Mouse (Mus musculus) midbrain, embryonic 12.5 days (tissue): ENCODE data around the gene Tbk1. TPM values are rescaled to one million over a fixed set of nuclear protein-coding genes. Genes with fewer than 3 reads are reported as not detected.
A peak's percentile ranks its signal among the peaks of the same experiment; 100 is the strongest.

Source experiments
- ATAC-seq: fragments of 200-750 bp; cut with Nextera tagmentation; 2 replicates; pipeline ENCODE4 v1.8.0; 2017; ENCODE audit warnings: low read depth, moderate TSS enrichment, moderate library complexity; ENCODE audit not compliant: low FRiP score
- H3K27ac ChIP-seq: fragments of 300-500 bp; sonication (generic); replicated peaks from 2 replicates; pipeline ENCODE4 v1.5.1; 2016; ENCODE audit warnings: mild to moderate bottlenecking
- H3K27me3 ChIP-seq: fragments of 300-500 bp; sonication (generic); 2 replicates; pipeline ENCODE4 v1.6.1; 2016; ENCODE audit warnings: mild to moderate bottlenecking
- H3K36me3 ChIP-seq: fragments of 300-500 bp; sonication (generic); 2 replicates; pipeline ENCODE4 v1.6.1; 2016
- H3K4me1 ChIP-seq: fragments of 300-500 bp; sonication (generic); 2 replicates; pipeline ENCODE4 v1.6.1; 2016
- H3K4me2 ChIP-seq: fragments of 300-500 bp; sonication (generic); replicated peaks from 2 replicates; pipeline ENCODE4 v1.6.1; 2016; ENCODE audit warnings: mild to moderate bottlenecking, moderate library complexity
- H3K4me3 ChIP-seq: fragments of 300-500 bp; sonication (generic); 2 replicates; pipeline ENCODE4 v1.5.1; 2016; ENCODE audit warnings: mild to moderate bottlenecking
- H3K9ac ChIP-seq: fragments of 300-500 bp; sonication (generic); replicated peaks from 2 replicates; pipeline ENCODE4 v1.6.1; 2016; ENCODE audit warnings: mild to moderate bottlenecking, moderate library complexity
- H3K9me3 ChIP-seq: fragments of 300-500 bp; sonication (generic); 2 replicates; pipeline ENCODE4 v1.6.1; 2016; ENCODE audit warnings: mild to moderate bottlenecking
- WGBS: fragments of 180-500 bp; shearing (Covaris S2); methylation state at CpG from one replicate; pipeline ENCODE4 v1.1.7; 2016; 5-methylcytosine and 5-hydroxymethylcytosine counted together
- polyA plus RNA-seq: library from polyadenylated mRNA; unstranded; fragments of >200 nt; fragmentation: Nextera tagmentation; extraction: Ambion mirVana; gene quantifications from 2 replicates; pipeline ENCODE4 v1.2.1, GENCODE M21; 2016

The Tbk1 gene
- polyA plus RNA-seq, 1 experiment from 2014 or later: 37.4 TPM

- WGBS: 5% methylated on average over 38 of the region's 48 CpGs
- Histone ChIP-seq H3K4me1 (peaks cover 12% of the 10 kb centered on the region), H3K27ac (peak overlapping the region; percentile 43), H3K36me3 (peaks cover 27% of the 10 kb centered on the region), H3K4me3 (peak overlapping the region; percentile 84), H3K27me3 (no peaks in the 10 kb centered on the region), H3K4me2 (peak overlapping the region; percentile 70), H3K9me3 (no peaks in the 10 kb centered on the region), H3K9ac (peak overlapping the region; percentile 84)
- peak; percentile 86 for ATAC-seq
These were observed 570 bp downstream of the Tbk1 start for GRCm38 (mm10) chr10:121585791-121586642.

DNA sequence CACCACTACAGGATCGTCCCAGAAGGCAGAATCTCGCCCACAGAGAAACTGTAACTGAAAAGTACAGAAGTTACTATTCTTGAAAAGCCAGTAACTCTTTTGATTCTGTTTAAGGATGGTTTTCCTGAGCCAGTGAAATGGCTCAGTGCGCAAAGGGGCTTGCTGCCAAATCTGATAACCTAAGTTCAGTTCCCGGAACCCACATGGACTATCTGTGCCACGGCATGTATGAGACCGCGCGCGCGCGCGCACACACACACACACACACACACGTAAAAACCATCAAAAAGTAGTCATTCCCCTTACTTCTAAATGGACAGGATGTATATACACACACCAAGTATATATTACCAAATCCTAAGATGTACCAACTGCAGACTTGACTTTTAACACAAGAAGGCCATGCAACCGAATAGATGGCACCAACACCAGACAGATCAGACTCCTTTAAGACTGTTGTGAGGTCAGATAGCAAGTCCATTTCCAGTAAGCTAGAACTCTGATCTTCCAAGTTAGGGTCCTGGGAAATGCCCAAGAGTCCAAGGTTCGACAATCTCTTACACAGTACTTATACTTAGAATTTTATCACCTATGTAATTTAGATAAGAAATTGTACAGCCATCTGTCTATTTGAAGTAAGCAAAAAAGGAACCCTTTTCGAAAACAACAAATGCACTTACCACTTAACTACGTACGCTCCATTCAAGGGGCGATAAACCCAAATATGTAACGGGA, 1.4 kb downstream of the Tbk1 start:
- no peaks in the 10 kb centered on the region for H3K27me3 ChIP-seq
- 92% methylated on average over 20 of the region's 20 CpGs for WGBS
- peaks cover 34% of the 10 kb centered on the region for H3K36me3 ChIP-seq
- H3K9ac ChIP-seq: peak overlapping the region; percentile 84; the same call in 1 of the 2 replicates
- no peak overlapping the region for H3K27ac ChIP-seq
- ATAC-seq: no peak
- peaks cover 12% of the 10 kb centered on the region for H3K4me1 ChIP-seq
- H3K9me3 ChIP-seq: no peaks in the 10 kb centered on the region
- H3K4me3 ChIP-seq: peak overlapping the region; percentile 84; the same call in 1 of the 2 replicates
- H3K4me2 ChIP-seq: peak overlapping the region; percentile 70

DNA sequence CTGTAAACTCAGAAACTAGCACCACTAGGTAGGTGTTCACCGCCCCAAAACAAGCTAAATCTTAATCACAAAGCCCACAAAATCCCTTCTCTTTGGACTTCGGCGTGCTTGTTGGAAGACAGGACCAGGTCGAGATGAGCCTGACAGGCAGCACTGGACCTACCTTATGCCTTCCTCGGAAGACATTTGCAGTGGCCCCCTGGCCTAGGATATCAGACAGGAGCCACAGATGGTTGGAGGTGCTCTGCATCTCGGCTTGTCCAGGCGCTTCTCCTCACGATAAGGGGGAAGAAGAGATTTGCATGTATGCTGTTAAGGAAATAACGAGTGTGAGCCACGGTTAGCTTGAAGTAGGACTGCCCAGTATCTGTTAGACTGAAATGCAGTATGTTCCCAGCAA, 2.6 kb downstream of the Tbk1 start:
- H3K4me1 ChIP-seq: peaks cover 12% of the 10 kb centered on the region
- H3K4me2 ChIP-seq: no peak overlapping the region
- no peak overlapping the region for H3K27ac ChIP-seq
- no peaks in the 10 kb centered on the region for H3K9me3 ChIP-seq
- no peaks in the 10 kb centered on the region for H3K27me3 ChIP-seq
- H3K36me3 ChIP-seq: peaks cover 36% of the 10 kb centered on the region
- no peak for ATAC-seq
- H3K4me3 ChIP-seq: no peak overlapping the region
- WGBS: 96% methylated on average over 10 of the region's 10 CpGs
- no peak overlapping the region for H3K9ac ChIP-seq

DNA sequence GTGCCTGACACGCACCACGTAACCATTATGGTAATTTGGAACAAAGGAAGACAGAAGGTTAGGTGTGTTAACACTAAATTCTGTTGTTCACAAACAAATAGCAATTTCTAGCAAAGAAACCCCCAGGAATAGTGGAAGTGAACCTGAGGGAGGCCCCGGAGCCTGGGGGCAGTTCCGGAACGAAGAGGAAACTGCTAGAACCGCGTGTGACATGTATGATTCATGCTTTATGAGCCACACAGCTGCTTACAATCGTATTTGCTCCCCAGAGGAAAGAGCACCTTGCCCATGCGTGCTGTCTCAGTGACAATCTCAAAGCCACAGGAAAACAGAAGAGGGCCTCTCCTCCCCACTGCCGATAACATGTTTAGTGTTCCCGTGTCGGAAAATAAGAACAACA, 3.6 kb downstream of the Tbk1 start:
- H3K9me3 ChIP-seq: no peaks in the 10 kb centered on the region
- peaks cover 39% of the 10 kb centered on the region for H3K36me3 ChIP-seq
- H3K27ac ChIP-seq: no peak overlapping the region
- H3K9ac ChIP-seq: no peak overlapping the region
- no peaks in the 10 kb centered on the region for H3K27me3 ChIP-seq
- no peak for ATAC-seq
- H3K4me2 ChIP-seq: no peak overlapping the region
- peaks cover 12% of the 10 kb centered on the region for H3K4me1 ChIP-seq
- 94% methylated on average over 12 of the region's 12 CpGs for WGBS
- no peak overlapping the region for H3K4me3 ChIP-seq

- no peak overlapping the region for H3K27ac ChIP-seq
- no peaks in the 10 kb centered on the region for H3K9me3 ChIP-seq
- H3K4me3 ChIP-seq: no peak overlapping the region
- no peaks in the 10 kb centered on the region for H3K27me3 ChIP-seq
- peaks cover 12% of the 10 kb centered on the region for H3K4me1 ChIP-seq
- 93% methylated on average over 8 of the region's 8 CpGs for WGBS
- H3K9ac ChIP-seq: no peak overlapping the region
- peaks cover 46% of the 10 kb centered on the region for H3K36me3 ChIP-seq
- H3K4me2 ChIP-seq: no peak overlapping the region
- no peak for ATAC-seq
These were observed 4.3 kb downstream of the Tbk1 start for GRCm38 (mm10) chr10:121582287-121582686.

DNA sequence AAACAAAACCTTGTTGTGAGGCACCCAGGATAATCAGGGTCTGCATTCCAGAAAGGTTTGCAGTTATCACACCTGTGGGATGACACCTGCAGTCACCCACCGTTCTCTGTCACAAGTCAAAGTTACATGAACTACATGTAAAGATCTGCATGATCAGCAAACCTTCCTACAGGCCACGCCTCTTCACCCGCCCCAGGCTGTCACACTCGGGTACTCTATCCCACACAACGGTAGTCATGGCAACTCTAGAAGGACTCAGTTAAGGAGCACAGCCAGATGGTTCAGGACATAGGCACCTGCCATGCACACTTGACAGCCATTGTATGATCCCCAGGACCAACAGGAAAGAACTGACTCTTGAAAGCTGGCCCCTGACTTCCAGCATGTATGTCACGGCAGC, 5.2 kb downstream of the Tbk1 start:
- peaks cover 12% of the 10 kb centered on the region for H3K4me1 ChIP-seq
- WGBS: 69% methylated on average over 6 of the region's 6 CpGs
- H3K9me3 ChIP-seq: no peaks in the 10 kb centered on the region
- no peak overlapping the region for H3K9ac ChIP-seq
- no peak overlapping the region for H3K27ac ChIP-seq
- no peak overlapping the region for H3K4me3 ChIP-seq
- H3K4me2 ChIP-seq: no peak overlapping the region
- H3K27me3 ChIP-seq: no peaks in the 10 kb centered on the region
- H3K36me3 ChIP-seq: peaks cover 46% of the 10 kb centered on the region
- ATAC-seq: no peak

- Histone ChIP-seq H3K9ac (no peak overlapping the region), H3K4me1 (peaks cover 6% of the 10 kb centered on the region), H3K36me3 (peaks cover 53% of the 10 kb centered on the region), H3K4me2 (no peak overlapping the region), H3K27me3 (no peaks in the 10 kb centered on the region), H3K4me3 (no peak overlapping the region), H3K27ac (no peak overlapping the region), H3K9me3 (no peaks in the 10 kb centered on the region)
- WGBS: 98% methylated on average over 5 of the region's 5 CpGs
- no peak for ATAC-seq
These were observed 6.2 kb downstream of the Tbk1 start for GRCm38 (mm10) chr10:121580381-121580780.

DNA sequence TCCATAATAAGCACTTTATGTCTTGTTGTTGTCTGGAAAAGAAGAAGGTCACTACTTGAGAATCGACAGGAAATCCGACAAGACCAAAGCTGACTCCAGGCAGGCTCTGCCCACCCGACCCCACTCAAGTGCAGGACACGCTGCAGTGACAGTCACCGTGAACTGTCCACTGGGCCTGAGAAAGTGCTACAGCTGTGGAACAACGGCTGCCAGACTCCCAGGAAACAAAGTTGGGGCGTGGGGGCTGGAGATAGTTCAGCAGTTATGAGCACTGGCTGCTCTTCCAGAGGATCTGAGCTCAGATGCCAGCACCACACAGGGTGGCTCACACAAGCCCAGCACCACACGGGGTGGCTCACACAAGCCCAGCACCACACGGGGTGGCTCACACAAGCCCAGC, 10.2 kb downstream of the Tbk1 start:
- Histone ChIP-seq H3K36me3 (peaks cover 52% of the 10 kb centered on the region), H3K4me2 (no peak overlapping the region), H3K9me3 (no peaks in the 10 kb centered on the region), H3K9ac (no peak overlapping the region), H3K27ac (no peak overlapping the region), H3K27me3 (no peaks in the 10 kb centered on the region), H3K4me3 (no peak overlapping the region), H3K4me1 (no peaks in the 10 kb centered on the region)
- 88% methylated on average over 9 of the region's 9 CpGs for WGBS
- ATAC-seq: no peak

DNA sequence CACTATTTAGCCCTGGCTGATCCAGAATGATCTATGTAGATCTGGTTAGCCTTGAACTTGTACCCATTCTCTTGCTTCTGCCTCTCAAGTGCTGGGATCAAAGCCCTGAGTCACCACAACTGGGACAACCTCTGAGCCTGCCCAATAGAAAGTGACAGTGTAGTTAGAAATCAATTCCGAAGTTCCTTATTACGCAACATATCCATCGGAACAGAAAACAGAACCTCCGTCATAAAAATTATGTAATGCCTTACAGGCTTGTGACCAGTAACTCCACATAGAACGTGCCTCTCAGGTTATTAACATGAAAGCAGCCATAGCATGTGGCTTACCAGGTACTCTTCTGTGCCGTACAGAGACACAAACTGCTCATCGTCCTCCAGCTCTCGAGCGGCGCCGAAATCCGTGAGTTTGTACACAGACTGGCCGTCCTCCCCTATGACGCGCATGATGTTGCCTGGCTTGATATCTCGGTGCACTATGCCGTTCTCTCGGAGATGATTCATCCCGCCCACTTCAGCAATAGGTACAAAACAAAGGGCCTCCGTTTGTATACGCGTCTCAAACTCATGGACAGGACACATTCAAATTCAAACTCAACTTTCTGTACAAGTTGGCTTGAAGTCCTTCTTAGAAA, 15.0 kb downstream of the Tbk1 start:
- no peak for ATAC-seq
- Histone ChIP-seq H3K4me2 (no peak overlapping the region), H3K4me1 (peaks cover 19% of the 10 kb centered on the region), H3K9me3 (no peaks in the 10 kb centered on the region), H3K36me3 (peaks cover 48% of the 10 kb centered on the region), H3K4me3 (no peak overlapping the region), H3K27ac (no peak overlapping the region), H3K27me3 (no peaks in the 10 kb centered on the region), H3K9ac (no peak overlapping the region)
- WGBS: 98% methylated on average over 22 of the region's 22 CpGs

GRCm38 (mm10) chr10:121571031-121571430, 15.6 kb downstream of the Tbk1 start:
- 97% methylated on average over 3 of the region's 3 CpGs for WGBS
- ATAC-seq: no peak
- H3K36me3 ChIP-seq: peaks cover 46% of the 10 kb centered on the region

GRCm38 (mm10) chr10:121569796-121570195, 16.8 kb downstream of the Tbk1 start:
- peak overlapping the region; percentile 70 for H3K27ac ChIP-seq
- ATAC-seq: peak; percentile 21; the same call in 1 of the 2 replicates

More at GRCm38 (mm10) chr10:121571031-121571430, 15.6 kb downstream of the Tbk1 start:
- H3K4me2 ChIP-seq: no peak overlapping the region
- no peak overlapping the region for H3K9ac ChIP-seq
- H3K9me3 ChIP-seq: no peaks in the 10 kb centered on the region
- H3K27me3 ChIP-seq: no peaks in the 10 kb centered on the region
- no peak overlapping the region for H3K27ac ChIP-seq
- H3K4me3 ChIP-seq: no peak overlapping the region
- peaks cover 19% of the 10 kb centered on the region for H3K4me1 ChIP-seq

More at GRCm38 (mm10) chr10:121569796-121570195, 16.8 kb downstream of the Tbk1 start:
- H3K9me3 ChIP-seq: no peaks in the 10 kb centered on the region
- H3K27me3 ChIP-seq: no peaks in the 10 kb centered on the region
- H3K4me2 ChIP-seq: peak overlapping the region; percentile 54
- no peak overlapping the region for H3K4me3 ChIP-seq
- H3K4me1 ChIP-seq: peaks cover 19% of the 10 kb centered on the region
- H3K9ac ChIP-seq: peak overlapping the region; percentile 34; the same call in 1 of the 2 replicates
- 62% methylated on average over 6 of the region's 6 CpGs for WGBS
- peaks cover 45% of the 10 kb centered on the region for H3K36me3 ChIP-seq
